16 mouse cellular contexts compared by ENCODE assay signal in genomic region chr13:107483967-107484629, GRCm38 (mm10).
DNase-seq lines count a peak whose midpoint lies in the region; ATAC-seq and TF ChIP-seq lines count a peak whose summit lies in the region.
"Had no signal": no experiment of that assay in that cellular context is flagged by ENCODE, and none has a peak within 500 bp of the region (broad histone marks: within the 10 kb centered on the region; RNA-seq: fewer than 3 reads in every experiment).

No protein-coding gene starts in this region.

- H3K4me1 ChIP-seq in forebrain, embryonic 11.5 days (replicated peaks; ENCODE audit: control insufficient read depth, insufficient read depth, low read length): peaks cover 5% of the 10 kb centered on the region; the same call in 1 of the 2 replicates
- peaks cover 29% of the 10 kb centered on the region for H3K4me1 ChIP-seq in forebrain, embryonic 10.5 days
- H3K4me1 ChIP-seq in forebrain, embryonic 14.5 days (ENCODE audit: control insufficient read depth, insufficient read depth, low read length): peaks cover 7% of the 10 kb centered on the region
- peaks cover 7% of the 10 kb centered on the region for H3K4me1 ChIP-seq in hindbrain, postnatal 0 days (ENCODE audit: insufficient read depth, low read length)
- H3K4me1 ChIP-seq in neural tube, embryonic 12.5 days: peaks cover 6% of the 10 kb centered on the region
- H3K4me1 ChIP-seq in thymus, adult 2 months (replicated peaks; ENCODE audit: control insufficient read depth, insufficient read depth, low read length): no peaks in the 10 kb centered on the region

- no peak for TF ChIP-seq CTCF in hindbrain, postnatal 0 days (IDR thresholded peaks at IDR 0.05; ENCODE audit: low read depth)
- no peak for TF ChIP-seq CTCF in thymus, adult 2 months (IDR thresholded peaks at IDR 0.05; ENCODE audit: borderline replicate concordance, control insufficient read depth, extremely low read depth, insufficient read depth, low read length, poor library complexity)

- H3K4me2 ChIP-seq in forebrain, embryonic 11.5 days (ENCODE audit: low read depth, low read length, severe bottlenecking): no peak overlapping the region
- H3K4me2 ChIP-seq in forebrain, embryonic 14.5 days (ENCODE audit: low read length): no peak overlapping the region
- H3K4me2 ChIP-seq in hindbrain, postnatal 0 days (ENCODE audit: low read depth, low read length): no peak overlapping the region
- no peak overlapping the region for H3K4me2 ChIP-seq in neural tube, embryonic 12.5 days (replicated peaks)

- H3K4me3 ChIP-seq in forebrain, embryonic 11.5 days (ENCODE audit: low read depth, low read length): no peak overlapping the region
- no peak overlapping the region for H3K4me3 ChIP-seq in forebrain, embryonic 10.5 days
- H3K4me3 ChIP-seq in forebrain, embryonic 14.5 days (ENCODE audit: low read depth, low read length): no peak overlapping the region
- no peak overlapping the region for H3K4me3 ChIP-seq in hindbrain, postnatal 0 days (ENCODE audit: low read length)
- no peak overlapping the region for H3K4me3 ChIP-seq in neural tube, embryonic 12.5 days
- H3K4me3 ChIP-seq in thymus, adult 2 months (ENCODE audit: control insufficient read depth, insufficient read depth, low read length): no peak overlapping the region

- H3K9me3 ChIP-seq in forebrain, embryonic 11.5 days (ENCODE audit: control insufficient read depth, low read length): no peaks in the 10 kb centered on the region
- H3K9me3 ChIP-seq in forebrain, embryonic 10.5 days: no peaks in the 10 kb centered on the region
- H3K9me3 ChIP-seq in forebrain, embryonic 14.5 days (replicated peaks; ENCODE audit: control insufficient read depth, low read length): no peaks in the 10 kb centered on the region
- no peaks in the 10 kb centered on the region for H3K9me3 ChIP-seq in hindbrain, postnatal 0 days (ENCODE audit: low read length)
- no peaks in the 10 kb centered on the region for H3K9me3 ChIP-seq in neural tube, embryonic 12.5 days

- no peak for TF ChIP-seq POLR2A in thymus, adult 2 months (IDR thresholded peaks at IDR 0.05; ENCODE audit: control insufficient read depth, extremely low read depth, insufficient read depth, low read length, poor library complexity)

- no peak overlapping the region for H3K9ac ChIP-seq in forebrain, embryonic 11.5 days (ENCODE audit: low read length)
- no peak overlapping the region for H3K9ac ChIP-seq in forebrain, embryonic 14.5 days (ENCODE audit: low read length)
- H3K9ac ChIP-seq in hindbrain, postnatal 0 days (replicated peaks; ENCODE audit: low read length): no peak overlapping the region
- no peak overlapping the region for H3K9ac ChIP-seq in neural tube, embryonic 12.5 days
- H3K9ac ChIP-seq: liver, embryonic 14.5 days had no signal

- 49% methylated on average over 12 of the region's 12 CpGs for WGBS in forebrain, embryonic 11.5 days
- WGBS in forebrain, embryonic 10.5 days: 49% methylated on average over 12 of the region's 12 CpGs
- WGBS in forebrain, embryonic 14.5 days: 34% methylated on average over 12 of the region's 12 CpGs
- WGBS in hindbrain, postnatal 0 days: 25% methylated on average over 12 of the region's 12 CpGs
- WGBS in neural tube, embryonic 12.5 days: 52% methylated on average over 12 of the region's 12 CpGs
- WGBS in thymus, adult 2 months: 87% methylated on average over 12 of the region's 12 CpGs

- no peaks in the 10 kb centered on the region for H3K36me3 ChIP-seq in forebrain, embryonic 11.5 days (ENCODE audit: control insufficient read depth, insufficient read depth, low read length)
- H3K36me3 ChIP-seq in forebrain, embryonic 10.5 days (replicated peaks): no peaks in the 10 kb centered on the region
- no peaks in the 10 kb centered on the region for H3K36me3 ChIP-seq in forebrain, embryonic 14.5 days (ENCODE audit: control insufficient read depth, insufficient read depth, low read length)
- H3K36me3 ChIP-seq in hindbrain, postnatal 0 days (ENCODE audit: insufficient read depth, low read length): no peaks in the 10 kb centered on the region
- H3K36me3 ChIP-seq in neural tube, embryonic 12.5 days: no peaks in the 10 kb centered on the region
- H3K36me3 ChIP-seq in thymus, adult 2 months (ENCODE audit: control insufficient read depth, insufficient read depth, low read length): no peaks in the 10 kb centered on the region
- H3K36me3 ChIP-seq: G1E had no signal

- no peak for DNase-seq in forebrain, embryonic 11.5 days (ENCODE audit: low spot score)
- DNase-seq in forebrain, embryonic 10.5 days (ENCODE audit: extremely low spot score, low spot score): no peak
- DNase-seq in forebrain, embryonic 14.5 days (ENCODE audit: low spot score): no peak
- peak; percentile 21 for DNase-seq in hindbrain, postnatal 0 days (ENCODE audit: low spot score)
- DNase-seq in lung, postnatal 14 days: no peak
- DNase-seq in natural killer cell, adult 2 months (ENCODE audit: low spot score in 2 of 2): no peak
- DNase-seq in thymus, adult 2 months: no peak
- DNase-seq: B cell, adult 2 months; cerebellum, adult 11 months; heart, postnatal 4 days; kidney, adult 9 months; lung, postnatal 36 days; retina, postnatal 1 day had no signal

- peak; percentile 61; the same call in 1 of the 2 replicates for ATAC-seq in forebrain, embryonic 11.5 days (replicated peaks; ENCODE audit: low FRiP score)
- ATAC-seq in forebrain, embryonic 14.5 days: peak; percentile 66
- ATAC-seq in hindbrain, postnatal 0 days: peak; percentile 45; the same call in 1 of the 2 replicates
- ATAC-seq in neural tube, embryonic 12.5 days (ENCODE audit: low FRiP score, low read depth): peak; percentile 72

- 0 out of 2 replicates have a peak overlapping the region, but pooled peaks have one; percentile 26 for H3K27ac ChIP-seq in forebrain, embryonic 11.5 days (ENCODE audit: low read depth, low read length)
- no peak overlapping the region for H3K27ac ChIP-seq in forebrain, embryonic 10.5 days
- H3K27ac ChIP-seq in forebrain, embryonic 14.5 days (ENCODE audit: low read depth, low read length): no peak overlapping the region
- no peak overlapping the region for H3K27ac ChIP-seq in hindbrain, postnatal 0 days
- H3K27ac ChIP-seq in neural tube, embryonic 12.5 days: no peak overlapping the region
- H3K27ac ChIP-seq in thymus, adult 2 months (ENCODE audit: control insufficient read depth, insufficient read depth, low read length): no peak overlapping the region
- H3K27ac ChIP-seq: liver, embryonic 14.5 days had no signal

- no peaks in the 10 kb centered on the region for H3K27me3 ChIP-seq in forebrain, embryonic 11.5 days (ENCODE audit: control insufficient read depth, insufficient read depth, low read length)
- H3K27me3 ChIP-seq in forebrain, embryonic 10.5 days (ENCODE audit: poor library complexity, severe bottlenecking): peaks cover 9% of the 10 kb centered on the region; the same call in 1 of the 2 replicates
- no peaks in the 10 kb centered on the region for H3K27me3 ChIP-seq in forebrain, embryonic 14.5 days (replicated peaks; ENCODE audit: control insufficient read depth, insufficient read depth, low read length)
- H3K27me3 ChIP-seq in hindbrain, postnatal 0 days (ENCODE audit: insufficient read depth, low read length): no peaks in the 10 kb centered on the region
- H3K27me3 ChIP-seq in neural tube, embryonic 12.5 days (replicated peaks): no peaks in the 10 kb centered on the region
- H3K27me3 ChIP-seq in thymus, adult 2 months (ENCODE audit: control insufficient read depth, insufficient read depth, low read length): no peaks in the 10 kb centered on the region
